Mouse (Mus musculus) central nervous system, embryonic 14 days (tissue): ENCODE measurements around the gene Aldoc. TPM values are rescaled to one million over a fixed set of nuclear protein-coding genes. Genes with fewer than 3 reads are reported as not detected.

Source experiments
- polyA plus RNA-seq: library from polyadenylated mRNA; depleted of rRNA; stranded (reverse); fragments of >200 nt; gene quantifications from 2 replicates; pipeline ENCODE4 v1.2.3, GENCODE M21; 2012; rRNA removed

The Aldoc gene
- 106 and 132 TPM in 2 replicates for polyA plus RNA-seq

GRCm38 (mm10) chr11:78322860-78323259 lies at the start of gene Aldoc:
TSS of gene Aldoc (plus strand) at chr11:78322968.

DNA sequence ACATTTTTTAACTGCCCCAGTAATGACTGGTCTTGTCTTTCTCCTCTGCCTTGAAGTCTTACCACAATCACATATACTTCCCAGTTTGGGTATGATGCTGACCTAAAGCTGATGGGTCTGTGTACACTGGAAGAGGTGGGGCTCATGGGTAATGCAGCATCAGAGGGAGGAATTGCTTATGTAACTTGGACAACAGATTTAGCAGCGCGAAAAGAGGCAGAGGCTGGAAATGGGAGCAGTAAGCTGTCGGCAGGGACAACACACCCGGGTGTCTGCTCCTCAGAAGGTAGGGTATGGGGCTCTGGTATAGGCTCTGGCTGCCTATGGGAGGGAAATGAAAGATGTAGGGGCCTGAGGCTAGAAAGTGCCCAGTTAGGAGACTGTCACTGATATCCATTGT lies 32.1 kb upstream of the Aldoc start, which contains the start of gene BC030499:
Gene BC030499 (plus strand): TSS at position 188 of the 400 bp plus-strand sequence.

GRCm38 (mm10) chr11:78301357-78302084 lies 21.2 kb upstream of the Aldoc start, which contains the start of gene Spag5:
TSS of gene Spag5 (plus strand) at chr11:78301529.

DNA sequence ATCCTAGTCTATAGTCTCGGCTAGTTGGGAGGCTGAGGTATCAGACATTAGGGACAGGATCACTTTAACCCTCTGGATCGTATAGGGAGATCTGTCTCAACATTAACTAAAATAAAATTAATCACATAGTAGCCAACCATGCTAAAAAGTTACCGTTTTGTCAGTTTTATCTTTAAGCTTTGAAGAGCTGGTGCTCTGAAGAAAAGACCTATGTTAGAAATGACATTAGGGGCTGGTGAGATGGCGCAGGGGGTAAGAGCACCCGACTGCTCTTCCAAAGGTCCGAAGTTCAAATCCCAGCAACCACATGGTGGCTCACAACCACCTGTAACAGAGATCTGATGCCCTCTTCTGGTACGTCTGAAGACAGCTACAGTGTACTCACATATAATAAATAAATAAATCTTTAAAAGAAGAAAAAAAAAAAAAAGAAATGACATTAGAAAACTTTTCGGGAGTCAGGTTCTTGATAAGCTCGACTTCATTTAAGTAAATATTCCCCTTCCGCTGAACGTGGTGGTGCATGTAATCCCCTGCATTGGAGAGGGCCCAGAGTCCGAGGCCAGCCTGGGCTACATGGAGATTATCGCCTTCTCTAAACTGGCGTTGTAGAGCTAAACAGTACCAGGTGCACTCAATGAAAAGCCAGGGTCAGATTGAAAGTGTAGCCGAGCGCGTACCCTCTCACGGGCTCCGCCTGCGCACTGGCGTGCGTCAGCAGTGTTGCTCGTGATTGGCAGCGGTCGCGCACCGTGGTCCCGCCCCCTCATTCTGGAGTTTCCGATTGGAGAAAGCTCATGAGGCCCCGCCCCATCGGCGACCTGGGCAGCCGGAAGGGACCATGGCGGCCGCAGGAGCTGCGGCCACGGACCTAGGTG lies 5.1 kb downstream of the Aldoc start, which contains the start of gene Pigs:
Gene Pigs (plus strand): TSS at position 782 of the 878 bp plus-strand sequence.

DNA sequence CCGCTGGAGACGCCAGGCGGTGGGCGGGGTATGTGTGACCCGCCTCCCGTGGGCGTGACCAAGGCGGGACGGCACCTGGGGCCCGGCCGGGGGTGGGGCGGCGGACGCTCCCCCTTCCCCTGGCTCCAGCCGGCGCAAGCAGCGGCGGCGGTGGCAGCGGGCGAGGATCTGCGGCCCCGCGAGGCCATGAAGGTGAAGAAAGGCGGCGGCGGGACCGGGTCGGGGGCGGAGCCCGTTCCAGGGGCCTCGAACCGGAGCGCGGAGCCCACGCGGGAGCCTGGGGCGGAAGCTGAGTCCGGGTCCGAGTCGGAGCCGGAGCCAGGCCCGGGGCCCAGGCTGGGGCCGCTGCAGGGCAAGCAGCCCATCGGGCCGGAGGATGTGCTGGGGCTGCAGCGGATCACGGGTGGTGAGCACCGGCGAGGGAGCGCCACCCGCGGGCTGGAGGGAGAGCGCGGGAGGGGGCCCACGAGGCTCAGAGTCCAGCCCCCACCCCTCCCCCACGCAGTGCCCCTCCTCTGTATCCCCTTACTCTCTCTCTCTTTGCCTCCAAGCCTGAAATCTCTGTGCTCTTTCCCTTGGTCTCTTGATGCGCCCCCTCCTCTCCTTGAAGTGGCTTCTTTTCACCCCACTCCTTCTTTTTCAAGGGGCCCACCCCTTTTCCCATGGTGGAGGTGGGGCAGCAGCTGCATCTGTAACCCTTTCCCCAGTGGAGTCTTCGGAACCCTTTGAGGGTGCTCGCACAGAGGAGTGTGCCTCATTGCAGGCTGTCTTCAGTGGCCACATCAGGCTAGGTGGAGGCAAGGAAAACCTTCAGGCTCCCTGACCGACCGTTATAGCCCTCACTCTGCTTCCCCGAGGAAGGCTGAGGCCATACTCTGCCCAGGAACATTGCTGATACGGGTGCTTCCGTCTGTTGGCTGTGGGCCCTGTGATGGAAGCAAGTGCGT lies 20.9 kb downstream of the Aldoc start, which contains the start of gene Unc119:
Gene Unc119 (plus strand): TSS at position 102 of the 947 bp plus-strand sequence.

Other genes with a start within 250 kb of the Aldoc start
- 29.9 and 30.4 TPM in 2 replicates for gene Eral1, start 242.6 kb upstream of the Aldoc start, polyA plus RNA-seq
- 24.0 and 25.4 TPM in 2 replicates for gene Fam222b, start 228.3 kb upstream of the Aldoc start, polyA plus RNA-seq
- 193 and 206 TPM in 2 replicates for gene Traf4, start 157.4 kb upstream of the Aldoc start, polyA plus RNA-seq
- gene Nek8, start 146.3 kb upstream of the Aldoc start, polyA plus RNA-seq = 12.9 and 16.0 TPM in 2 replicates
- gene Tlcd1, start 146.3 kb upstream of the Aldoc start, polyA plus RNA-seq = 15.7 and 24.4 TPM in 2 replicates
- gene Rpl23a, start 139.4 kb upstream of the Aldoc start, polyA plus RNA-seq = 2,641 and 2,838 TPM in 2 replicates
- gene Rab34, start 134.5 kb upstream of the Aldoc start, polyA plus RNA-seq = 72.6 and 93.5 TPM in 2 replicates
- gene Proca1, start 129.6 kb upstream of the Aldoc start, polyA plus RNA-seq = 1.4 and 2.0 TPM in 2 replicates
- gene Sdf2, start 77.2 kb upstream of the Aldoc start, polyA plus RNA-seq = 119 and 127 TPM in 2 replicates
- gene Supt6, start 77.0 kb upstream of the Aldoc start, polyA plus RNA-seq = 26.4 and 31.0 TPM in 2 replicates
- gene 2610507B11Rik, start 61.2 kb upstream of the Aldoc start, polyA plus RNA-seq = 60.3 and 62.0 TPM in 2 replicates
- gene BC030499, start 32.1 kb upstream of the Aldoc start, polyA plus RNA-seq = 0.63 and 0.88 TPM in 2 replicates
- 37.0 and 49.5 TPM in 2 replicates for gene Spag5, start 21.4 kb upstream of the Aldoc start, polyA plus RNA-seq
- 60.2 and 69.7 TPM in 2 replicates for gene Pigs, start 5.4 kb downstream of the Aldoc start, polyA plus RNA-seq
- gene Unc119, start 20.5 kb downstream of the Aldoc start, polyA plus RNA-seq = 144 and 155 TPM in 2 replicates
- gene Foxn1, start 63.6 kb downstream of the Aldoc start, polyA plus RNA-seq = 0.03 TPM in 1 of 2 replicates, not detected in the other
- 0.04 TPM in 1 of 2 replicates, not detected in the other for gene Slc13a2, start 99.2 kb downstream of the Aldoc start, polyA plus RNA-seq
- 10.6 and 11.7 TPM in 2 replicates for gene Slc46a1, start 142.7 kb downstream of the Aldoc start, polyA plus RNA-seq
- gene Sarm1, start 174.8 kb downstream of the Aldoc start, polyA plus RNA-seq = 35.2 and 38.7 TPM in 2 replicates
- 84.3 and 85.8 TPM in 2 replicates for gene Vtn, start 176.1 kb downstream of the Aldoc start, polyA plus RNA-seq
- gene Sebox, start 180.5 kb downstream of the Aldoc start, polyA plus RNA-seq = 0.23 and 0.37 TPM in 2 replicates
- gene Tmem199, start 189.2 kb downstream of the Aldoc start, polyA plus RNA-seq = 70.0 and 74.8 TPM in 2 replicates
- 113 and 120 TPM in 2 replicates for gene Poldip2, start 189.2 kb downstream of the Aldoc start, polyA plus RNA-seq
- gene Tnfaip1, start 213.4 kb downstream of the Aldoc start, polyA plus RNA-seq = 51.0 and 52.7 TPM in 2 replicates
- 84.4 and 94.8 TPM in 2 replicates for gene Ift20, start 213.4 kb downstream of the Aldoc start, polyA plus RNA-seq
- gene Tmem97, start 227.8 kb downstream of the Aldoc start, polyA plus RNA-seq = 20.2 and 23.6 TPM in 2 replicates